Mouse (Mus musculus) v-Abl transformed pro-B cells (cell line): Measurements from ENCODE around the gene Fcer2a.

Experiments
- in situ Hi-C, 2 experiments: fragments of 400-800 bp; cut with MboI; formaldehyde crosslinking; loops; one replicate each; pipeline ENCODE4 v1.15.1; 2025; ENCODE audit not compliant: unreplicated experiment in 2 of 2

The Fcer2a gene

GRCm38 (mm10) chr8:3679236-3679635, 14.7 kb downstream of the Fcer2a start:
- in situ Hi-C loops, result loop anchor here (5.0 to 10.0 kb wide), 3 partner anchors 62 to 324 kb away; partner anchors contain the start of gene A430078G23Rik (in 2 of the 2)

GRCm38 (mm10) chr8:3678831-3679230, 15.1 kb downstream of the Fcer2a start:
- in situ Hi-C loops, result loop anchor here (5.0 to 10.0 kb wide), 3 partner anchors 62 to 324 kb away; partner anchors contain the start of gene A430078G23Rik (in 2 of the 2)

GRCm38 (mm10) chr8:3676993-3677579, 16.9 kb downstream of the Fcer2a start:
- in situ Hi-C loops, result loop anchor here (5.0 to 10.0 kb wide), 3 partner anchors 60 to 322 kb away; partner anchors contain the start of gene A430078G23Rik (in 2 of the 2)

- in situ Hi-C loops, result loop anchor here (5.0 to 10.0 kb wide), 3 partner anchors 59 to 322 kb away; partner anchors contain the start of gene A430078G23Rik (in 2 of the 2)
Observed at GRCm38 (mm10) chr8:3676131-3676992, 17.6 kb downstream of the Fcer2a start, which contains the start of gene Trappc5. Gene Trappc5, plus strand, starts transcription at chr8:3676299.

GRCm38 (mm10) chr8:3674671-3675070, 19.3 kb downstream of the Fcer2a start:
- in situ Hi-C loops, result loop anchor here (5.0 to 10.0 kb wide), 6 partner anchors 57 to 492 kb away; partner anchors contain the start of genes A430078G23Rik (in 2 of the 2) and Pex11g (in 2 of the 2)

GRCm38 (mm10) chr8:3671980-3672491, 21.9 kb downstream of the Fcer2a start, which contains the start of gene Fcor:
Gene Fcor, minus strand, starts transcription at chr8:3672362.
- in situ Hi-C loops, result loop anchor here (5.0 to 10.0 kb wide), 4 partner anchors 110 to 490 kb away; partner anchors contain the start of genes A430078G23Rik (in 2 of the 2) and Pex11g (in 2 of the 2)

- in situ Hi-C loops, result loop anchor here (5.0 to 10.0 kb wide), 4 partner anchors 108 to 488 kb away; partner anchors contain the start of genes A430078G23Rik (in 2 of the 2) and Pex11g (in 2 of the 2)
Observed at GRCm38 (mm10) chr8:3670388-3670787, 23.6 kb downstream of the Fcer2a start.

- in situ Hi-C loops, result no loop called here
Observed at GRCm38 (mm10) chr8:3665507-3665906, 28.5 kb downstream of the Fcer2a start, which contains the start of gene Mcemp1. Gene Mcemp1, plus strand, starts transcription at chr8:3665754.

GRCm38 (mm10) chr8:3664405-3664804, 29.6 kb downstream of the Fcer2a start:
- in situ Hi-C loops, result no loop called here

- in situ Hi-C loops, result no loop called here
Observed at GRCm38 (mm10) chr8:3660889-3661288, 33.1 kb downstream of the Fcer2a start.

GRCm38 (mm10) chr8:3656725-3657381, 37.1 kb downstream of the Fcer2a start:
- in situ Hi-C loops, result no loop called here

- in situ Hi-C loops, result no loop called here
Observed at GRCm38 (mm10) chr8:3655526-3655925, 38.4 kb downstream of the Fcer2a start, which contains the start of gene Retn. Gene Retn, plus strand, starts transcription at chr8:3655770.

GRCm38 (mm10) chr8:3654726-3655508, 39.1 kb downstream of the Fcer2a start:
- in situ Hi-C loops, result no loop called here

GRCm38 (mm10) chr8:3652845-3653244, 41.1 kb downstream of the Fcer2a start:
- in situ Hi-C loops, result no loop called here

- in situ Hi-C loops, result no loop called here
Observed at GRCm38 (mm10) chr8:3648990-3649389, 45.0 kb downstream of the Fcer2a start.

- in situ Hi-C loops, result no loop called here
Observed at GRCm38 (mm10) chr8:3648268-3648667, 45.7 kb downstream of the Fcer2a start.

GRCm38 (mm10) chr8:3647561-3647960, 46.4 kb downstream of the Fcer2a start:
- in situ Hi-C loops, result no loop called here

GRCm38 (mm10) chr8:3646824-3647531, 47.0 kb downstream of the Fcer2a start:
- in situ Hi-C loops, result no loop called here

- in situ Hi-C loops, result no loop called here
Observed at GRCm38 (mm10) chr8:3645804-3646203, 48.2 kb downstream of the Fcer2a start.
